Mouse (Mus musculus) stomach, postnatal 0 days (tissue): ENCODE measurements around the gene Hist2h3c1.

ENCODE experiments used
- CTCF ChIP-seq: IDR thresholded peaks from 2 replicates; pipeline ENCODE4 v1.5.1; 2016; ENCODE audit warnings: antibody characterized with exemption, low read depth, mild to moderate bottlenecking, moderate library complexity
- EP300 ChIP-seq: optimal IDR thresholded peaks from 2 replicates; pipeline ENCODE3; 2016; ENCODE audit warnings: antibody characterized with exemption

DNA sequence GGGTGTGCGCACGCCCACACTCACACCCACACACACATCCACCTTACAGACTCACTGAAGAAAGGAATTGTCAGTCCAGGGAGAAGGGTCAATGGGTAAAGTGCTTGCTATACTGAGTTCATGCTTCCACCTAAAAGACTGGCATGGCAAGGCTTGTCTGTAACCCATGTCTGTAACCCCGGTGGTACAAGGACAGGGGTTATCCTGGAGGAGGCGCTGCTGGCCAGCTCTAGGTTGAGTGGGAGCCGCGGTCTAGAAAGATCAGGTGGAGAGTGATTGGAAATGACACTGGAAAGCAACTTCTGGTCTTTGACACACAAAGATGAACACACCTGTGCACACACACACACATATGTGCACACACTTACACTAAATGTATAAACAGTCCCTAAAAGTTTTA, 34.2 kb downstream of the Hist2h3c1 start:
- TF ChIP-seq CTCF (no peak), EP300 (no peak)
